Mouse (Mus musculus): ENCODE data around the gene Mtss1l. TPM values are rescaled to one million over a fixed set of nuclear protein-coding genes. Genes with fewer than 3 reads are reported as not detected.

Gene Mtss1l
- polyA plus RNA-seq, 1 experiment = 7.1 TPM

- Histone ChIP-seq H3K4me3 (ENCODE audit: low read depth, low read length) (no peak overlapping the region), H3K9ac (ENCODE audit: low read depth, poor library complexity, severe bottlenecking) (no peak overlapping the region), H3K36me3 (ENCODE audit: control insufficient read depth, insufficient read depth, low read length, poor library complexity, severe bottlenecking) (peaks cover 54% of the 10 kb centered on the region), H3K27me3 (ENCODE audit: control insufficient read depth, insufficient read depth, low read length, poor library complexity, severe bottlenecking) (no peaks in the 10 kb centered on the region), H3K4me1 (ENCODE audit: control insufficient read depth, insufficient read depth, low read length) (no peaks in the 10 kb centered on the region), H3K9me3 (replicated peaks; ENCODE audit: control insufficient read depth, insufficient read depth, low read length, poor library complexity, severe bottlenecking) (no peaks in the 10 kb centered on the region), H3K27ac (ENCODE audit: insufficient read depth, low read length) (no peak overlapping the region)
- TF ChIP-seq EP300 (IDR thresholded peaks at IDR 0.05; ENCODE audit: insufficient read depth, low read depth, low read length) = no peak
- no peak for TF ChIP-seq POLR2A (IDR thresholded peaks at IDR 0.05; ENCODE audit: insufficient read depth, low read length)
- TF ChIP-seq CTCF (IDR thresholded peaks at IDR 0.05; ENCODE audit: low read depth, low read length) = no peak
These were observed 42.3 kb upstream of the Mtss1l start for GRCm38 (mm10) chr8:110678989-110679388.

DNA sequence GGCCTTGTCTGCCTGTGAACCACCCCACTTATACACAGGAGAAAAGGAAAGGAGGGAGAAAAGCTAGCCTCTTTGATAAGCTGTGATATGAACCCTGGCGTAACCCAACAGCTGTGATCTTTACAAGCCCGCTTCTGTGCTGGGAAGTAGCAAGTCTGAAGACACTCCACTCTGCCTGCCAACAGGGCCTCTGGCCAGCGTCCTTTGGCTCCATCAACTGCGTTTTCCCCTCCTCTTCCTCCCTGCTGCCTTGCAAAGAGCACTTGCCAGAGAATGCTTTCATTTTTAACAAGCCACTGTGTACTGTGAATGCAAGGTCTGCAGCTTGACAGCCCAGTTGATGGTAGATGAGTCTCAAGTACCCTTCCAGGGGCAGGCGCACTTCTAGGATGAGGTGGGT lies 33.5 kb upstream of the Mtss1l start:
- Histone ChIP-seq H3K36me3 (ENCODE audit: control insufficient read depth, insufficient read depth, low read length, poor library complexity, severe bottlenecking) (peaks cover 59% of the 10 kb centered on the region), H3K4me3 (ENCODE audit: low read depth, low read length) (no peak overlapping the region), H3K27me3 (ENCODE audit: control insufficient read depth, insufficient read depth, low read length, poor library complexity, severe bottlenecking) (no peaks in the 10 kb centered on the region), H3K4me1 (ENCODE audit: control insufficient read depth, insufficient read depth, low read length) (no peaks in the 10 kb centered on the region), H3K27ac (ENCODE audit: insufficient read depth, low read length) (no peak overlapping the region), H3K9me3 (replicated peaks; ENCODE audit: control insufficient read depth, insufficient read depth, low read length, poor library complexity, severe bottlenecking) (no peaks in the 10 kb centered on the region), H3K9ac (ENCODE audit: low read depth, poor library complexity, severe bottlenecking) (no peak overlapping the region)
- no peak for TF ChIP-seq CTCF (IDR thresholded peaks at IDR 0.05; ENCODE audit: low read depth, low read length)
- no peak for TF ChIP-seq POLR2A (IDR thresholded peaks at IDR 0.05; ENCODE audit: insufficient read depth, low read length)
- TF ChIP-seq EP300 (IDR thresholded peaks at IDR 0.05; ENCODE audit: insufficient read depth, low read depth, low read length) = no peak

DNA sequence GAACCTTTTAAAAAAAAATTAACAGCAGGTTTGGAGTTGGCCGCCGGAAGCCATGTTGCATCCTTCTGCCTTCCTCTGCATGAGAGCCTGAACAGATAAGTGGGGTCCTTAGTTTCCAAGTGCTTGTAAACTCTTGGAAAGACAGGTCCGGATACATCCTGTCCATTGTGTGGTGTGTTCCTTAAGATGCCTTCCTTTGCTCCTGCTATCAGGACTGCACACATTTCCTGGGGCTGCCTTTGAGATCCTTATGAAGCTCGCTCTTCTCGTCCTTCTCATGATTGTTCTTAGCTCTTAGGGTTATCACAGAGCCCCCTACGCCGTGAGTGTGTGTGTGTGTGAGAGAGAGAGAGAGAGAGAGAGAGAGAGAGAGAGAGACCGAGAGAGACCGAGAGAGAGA lies 31.3 kb upstream of the Mtss1l start:
- H3K27ac ChIP-seq (ENCODE audit: insufficient read depth, low read length) = no peak overlapping the region
- H3K9ac ChIP-seq (ENCODE audit: low read depth, poor library complexity, severe bottlenecking) = no peak overlapping the region
- H3K36me3 ChIP-seq (ENCODE audit: control insufficient read depth, insufficient read depth, low read length, poor library complexity, severe bottlenecking) = peaks cover 46% of the 10 kb centered on the region

DNA sequence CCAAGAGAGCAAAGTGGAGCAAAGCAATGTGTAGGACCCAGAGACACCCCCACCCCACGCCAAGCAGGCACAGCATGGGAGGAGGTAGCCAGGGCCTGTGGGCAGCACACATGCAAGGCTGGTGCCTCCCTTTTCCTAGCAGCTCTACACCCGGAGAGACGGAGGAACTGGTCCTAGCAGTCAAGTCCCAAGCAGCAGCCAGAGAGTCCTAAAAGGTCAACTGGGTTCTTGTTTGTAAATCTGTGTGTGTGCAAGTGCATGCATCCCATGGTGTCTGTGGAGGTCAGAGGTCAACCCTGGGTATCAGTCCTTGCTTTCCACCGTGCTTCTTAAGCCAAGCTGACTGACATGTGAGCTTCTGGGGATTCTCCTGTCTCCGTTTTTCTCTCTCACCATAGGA lies 27.1 kb upstream of the Mtss1l start:
- TF ChIP-seq POLR2A (IDR thresholded peaks at IDR 0.05; ENCODE audit: insufficient read depth, low read length) (no peak), CTCF (IDR thresholded peaks at IDR 0.05; ENCODE audit: low read depth, low read length) (no peak), EP300 (IDR thresholded peaks at IDR 0.05; ENCODE audit: insufficient read depth, low read depth, low read length) (no peak)
- Histone ChIP-seq H3K9ac (ENCODE audit: low read depth, poor library complexity, severe bottlenecking) (no peak overlapping the region), H3K36me3 (ENCODE audit: control insufficient read depth, insufficient read depth, low read length, poor library complexity, severe bottlenecking) (peaks cover 45% of the 10 kb centered on the region)

More for the DNA sequence above, 31.3 kb upstream of the Mtss1l start:
- H3K9me3 ChIP-seq (replicated peaks; ENCODE audit: control insufficient read depth, insufficient read depth, low read length, poor library complexity, severe bottlenecking) = no peaks in the 10 kb centered on the region
- no peaks in the 10 kb centered on the region for H3K4me1 ChIP-seq (ENCODE audit: control insufficient read depth, insufficient read depth, low read length)
- no peaks in the 10 kb centered on the region for H3K27me3 ChIP-seq (ENCODE audit: control insufficient read depth, insufficient read depth, low read length, poor library complexity, severe bottlenecking)
- no peak overlapping the region for H3K4me3 ChIP-seq (ENCODE audit: low read depth, low read length)
- TF ChIP-seq POLR2A (IDR thresholded peaks at IDR 0.05; ENCODE audit: insufficient read depth, low read length) (no peak), CTCF (IDR thresholded peaks at IDR 0.05; ENCODE audit: low read depth, low read length) (no peak), EP300 (IDR thresholded peaks at IDR 0.05; ENCODE audit: insufficient read depth, low read depth, low read length) (no peak)

GRCm38 (mm10) chr8:110694826-110695225 lies 26.4 kb upstream of the Mtss1l start:
- no peak overlapping the region for H3K27ac ChIP-seq (ENCODE audit: insufficient read depth, low read length)
- TF ChIP-seq CTCF (IDR thresholded peaks at IDR 0.05; ENCODE audit: low read depth, low read length) = no peak
- no peak for TF ChIP-seq EP300 (IDR thresholded peaks at IDR 0.05; ENCODE audit: insufficient read depth, low read depth, low read length)
- no peak for TF ChIP-seq POLR2A (IDR thresholded peaks at IDR 0.05; ENCODE audit: insufficient read depth, low read length)
- no peak overlapping the region for H3K9ac ChIP-seq (ENCODE audit: low read depth, poor library complexity, severe bottlenecking)
- H3K4me1 ChIP-seq (ENCODE audit: control insufficient read depth, insufficient read depth, low read length) = no peaks in the 10 kb centered on the region
- no peaks in the 10 kb centered on the region for H3K27me3 ChIP-seq (ENCODE audit: control insufficient read depth, insufficient read depth, low read length, poor library complexity, severe bottlenecking)
- no peak overlapping the region for H3K4me3 ChIP-seq (ENCODE audit: low read depth, low read length)
- peaks cover 45% of the 10 kb centered on the region for H3K36me3 ChIP-seq (ENCODE audit: control insufficient read depth, insufficient read depth, low read length, poor library complexity, severe bottlenecking)
- H3K9me3 ChIP-seq (replicated peaks; ENCODE audit: control insufficient read depth, insufficient read depth, low read length, poor library complexity, severe bottlenecking) = no peaks in the 10 kb centered on the region

More for the DNA sequence above, 27.1 kb upstream of the Mtss1l start:
- Histone ChIP-seq H3K4me1 (ENCODE audit: control insufficient read depth, insufficient read depth, low read length) (no peaks in the 10 kb centered on the region), H3K4me3 (ENCODE audit: low read depth, low read length) (no peak overlapping the region), H3K27me3 (ENCODE audit: control insufficient read depth, insufficient read depth, low read length, poor library complexity, severe bottlenecking) (no peaks in the 10 kb centered on the region), H3K27ac (ENCODE audit: insufficient read depth, low read length) (no peak overlapping the region), H3K9me3 (replicated peaks; ENCODE audit: control insufficient read depth, insufficient read depth, low read length, poor library complexity, severe bottlenecking) (no peaks in the 10 kb centered on the region)

DNA sequence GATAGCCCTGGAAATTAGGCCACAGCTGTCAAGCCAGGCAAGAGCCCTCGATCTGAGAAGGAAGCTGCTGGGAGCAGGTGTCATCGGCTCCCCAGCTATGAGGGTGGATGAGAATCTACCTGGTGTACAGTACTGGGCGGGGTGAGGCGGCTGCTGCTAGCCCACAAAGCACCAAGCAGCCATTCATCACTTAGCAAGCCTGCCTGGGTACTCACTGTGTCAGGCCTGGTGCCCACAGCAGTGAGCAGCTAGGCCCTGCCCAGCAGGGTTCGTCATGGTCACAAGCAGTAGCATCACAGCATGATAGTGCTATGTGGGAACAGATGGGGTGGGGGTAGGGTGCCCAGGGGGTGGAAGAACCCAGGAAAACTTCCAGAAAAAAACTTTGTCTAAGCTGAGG lies 25.8 kb upstream of the Mtss1l start:
- Histone ChIP-seq H3K27me3 (ENCODE audit: control insufficient read depth, insufficient read depth, low read length, poor library complexity, severe bottlenecking) (no peaks in the 10 kb centered on the region), H3K9ac (ENCODE audit: low read depth, poor library complexity, severe bottlenecking) (no peak overlapping the region), H3K4me1 (ENCODE audit: control insufficient read depth, insufficient read depth, low read length) (no peaks in the 10 kb centered on the region), H3K27ac (ENCODE audit: insufficient read depth, low read length) (no peak overlapping the region), H3K36me3 (ENCODE audit: control insufficient read depth, insufficient read depth, low read length, poor library complexity, severe bottlenecking) (peaks cover 42% of the 10 kb centered on the region), H3K9me3 (replicated peaks; ENCODE audit: control insufficient read depth, insufficient read depth, low read length, poor library complexity, severe bottlenecking) (no peaks in the 10 kb centered on the region), H3K4me3 (ENCODE audit: low read depth, low read length) (no peak overlapping the region)
- no peak for TF ChIP-seq EP300 (IDR thresholded peaks at IDR 0.05; ENCODE audit: insufficient read depth, low read depth, low read length)
- TF ChIP-seq POLR2A (IDR thresholded peaks at IDR 0.05; ENCODE audit: insufficient read depth, low read length) = no peak
- no peak for TF ChIP-seq CTCF (IDR thresholded peaks at IDR 0.05; ENCODE audit: low read depth, low read length)
